Mouse (Mus musculus) erythroblast, embryonic 14.5 days (primary cell): ENCODE data around the gene Cse1l.

Experiments
- GATA1 ChIP-seq: IDR thresholded peaks from 2 replicates; pipeline ENCODE4 v1.6.1; 2012; ENCODE audit warnings: low read length, inconsistent platforms, mixed read lengths
- TAL1 ChIP-seq: IDR thresholded peaks from 3 replicates; pipeline ENCODE4 v1.6.1; 2012; ENCODE audit warnings: low read length, inconsistent platforms, mixed read lengths

DNA sequence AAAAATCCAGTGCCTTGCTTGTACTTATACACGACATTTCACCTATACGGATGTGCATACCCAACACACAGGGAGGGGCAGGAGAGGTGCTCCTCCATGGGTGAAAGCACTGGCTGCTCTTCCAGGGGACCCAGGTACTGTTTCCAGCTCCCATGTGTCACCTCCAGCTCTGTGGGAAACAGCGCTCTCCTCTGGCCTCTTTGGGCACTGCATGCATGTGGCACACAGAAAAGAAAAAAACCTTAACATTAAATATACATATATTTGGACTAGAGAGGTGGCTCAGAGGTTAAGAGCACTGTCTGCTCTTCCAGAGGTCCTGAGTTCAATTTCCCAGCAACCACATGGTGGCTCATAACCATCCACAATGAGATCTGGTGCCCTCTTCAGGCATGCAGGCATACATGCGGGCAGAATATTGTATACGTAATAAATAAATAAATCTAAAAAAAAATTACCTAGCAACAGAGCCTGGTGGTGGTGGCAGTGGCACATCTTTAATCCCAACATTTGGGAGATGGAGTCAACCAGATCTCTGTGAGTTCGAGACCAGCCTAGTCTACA is 2.0 kb upstream of the Cse1l start:
- TF ChIP-seq GATA1, result no peak
- no peak for TF ChIP-seq TAL1
